Mouse (Mus musculus): Measurements from ENCODE around the gene 2310011J03Rik.

- TF ChIP-seq CTCF (IDR thresholded peaks at IDR 0.05; ENCODE audit: low read depth, low read length) (no peak), POLR2A (IDR thresholded peaks at IDR 0.05; ENCODE audit: extremely low read depth, insufficient read depth, low read length) (no peak)
Observed at GRCm38 (mm10) chr10:80293325-80293724, 27.0 kb downstream of the 2310011J03Rik start.

Data from liver, adult 2 months (tissue).